Mouse (Mus musculus) c-Kit-positive CD71-positive TER-119-negative erythroid progenitor cells, embryonic 14.5 days (primary cell): ENCODE results near the gene Vps26c.
"Not testable (repeated sequence)": the region's sequence is repeated elsewhere in the genome, so short reads cannot be mapped to it uniquely, and the experiment has no call there.

Source experiments
- DNase-seq: peaks from one replicate; pipeline ENCODE4 v3.0.0-alpha.2; 2013; ENCODE audit warnings: low read depth

Vps26c gene

GRCm38 (mm10) chr16:94545781-94546562 is 19.3 kb upstream of the Vps26c start:
- no peak for DNase-seq

- no peak for DNase-seq
Measured at GRCm38 (mm10) chr16:94544540-94545105, 18.0 kb upstream of the Vps26c start.

DNA sequence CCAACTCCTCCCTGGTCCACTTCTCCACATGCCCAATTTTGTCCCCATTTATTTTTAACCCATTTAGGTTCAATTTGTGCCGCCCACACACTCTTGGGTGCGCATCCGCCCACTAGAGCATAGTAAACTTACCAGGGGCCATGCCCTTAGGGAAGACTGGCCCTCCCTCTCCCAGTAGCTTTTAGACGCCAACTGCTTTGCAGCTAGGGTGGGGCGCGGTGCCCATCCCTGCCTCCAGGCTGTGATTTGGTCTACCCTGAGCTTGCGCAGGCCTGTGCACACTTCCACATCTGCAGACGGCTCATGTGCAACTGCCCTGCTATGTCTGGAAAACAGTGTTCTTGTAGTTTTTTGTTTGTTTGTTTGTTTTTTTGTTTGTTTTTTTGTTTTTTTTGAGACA is 16.3 kb upstream of the Vps26c start:
- DNase-seq, result no peak

DNA sequence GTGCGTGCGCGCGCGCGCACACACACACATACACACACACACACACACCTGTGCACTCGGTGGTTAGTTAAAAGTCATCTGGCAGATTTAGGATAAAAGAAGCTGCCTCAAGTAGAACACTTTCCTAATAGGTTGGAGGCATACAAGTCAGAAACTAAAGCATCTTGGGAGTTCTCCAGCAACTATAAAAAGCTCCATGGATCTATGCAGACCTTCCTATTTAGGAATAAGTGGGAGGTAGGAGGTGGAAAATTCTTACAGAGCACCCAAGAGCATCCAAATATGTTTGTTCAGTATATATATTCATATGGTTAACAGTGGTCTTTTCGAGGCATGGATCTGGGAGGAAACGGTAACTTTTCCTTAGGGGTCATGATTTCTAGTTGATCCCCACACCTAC is 13.5 kb upstream of the Vps26c start:
- DNase-seq, result no peak

DNA sequence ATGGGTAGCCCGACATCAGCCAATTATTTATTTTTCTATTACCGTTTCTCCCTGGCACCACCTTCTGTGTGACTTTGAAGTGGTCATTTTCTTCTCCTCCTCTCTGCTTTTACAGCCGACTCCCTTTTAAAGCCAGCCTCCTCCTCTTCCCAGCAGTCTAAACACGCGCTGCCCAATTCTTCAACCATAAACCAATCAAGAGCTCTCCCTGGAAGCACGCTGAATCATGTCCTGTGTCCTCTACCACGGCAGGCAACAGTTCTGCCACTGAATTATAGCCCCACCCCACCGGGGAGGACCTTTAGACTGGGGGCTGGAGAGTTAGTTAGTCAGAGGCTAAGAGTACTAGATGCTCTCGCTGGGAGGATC is 10.5 kb upstream of the Vps26c start:
- no peak for DNase-seq

GRCm38 (mm10) chr16:94536417-94537158 is 10.0 kb upstream of the Vps26c start:
- no peak for DNase-seq

DNA sequence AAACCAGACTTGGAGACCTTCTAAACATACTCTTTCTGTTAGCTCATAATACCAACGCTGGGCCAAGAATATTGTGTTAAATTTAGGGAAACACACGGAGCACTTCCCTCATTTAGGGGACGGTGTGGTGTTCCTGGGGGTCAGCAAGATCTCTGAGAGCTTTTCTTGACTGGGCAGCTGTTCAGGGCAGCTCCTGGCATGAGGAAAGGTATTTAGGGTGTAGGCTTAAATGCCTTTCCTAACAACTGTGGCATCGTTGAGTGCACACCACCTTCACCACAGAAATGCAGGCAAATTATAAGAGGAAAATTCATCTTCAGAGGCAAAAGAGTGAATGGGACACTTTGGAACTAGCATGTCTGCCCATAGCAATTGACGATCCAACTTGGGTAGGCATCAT is 9.1 kb upstream of the Vps26c start:
- DNase-seq, result no peak

DNA sequence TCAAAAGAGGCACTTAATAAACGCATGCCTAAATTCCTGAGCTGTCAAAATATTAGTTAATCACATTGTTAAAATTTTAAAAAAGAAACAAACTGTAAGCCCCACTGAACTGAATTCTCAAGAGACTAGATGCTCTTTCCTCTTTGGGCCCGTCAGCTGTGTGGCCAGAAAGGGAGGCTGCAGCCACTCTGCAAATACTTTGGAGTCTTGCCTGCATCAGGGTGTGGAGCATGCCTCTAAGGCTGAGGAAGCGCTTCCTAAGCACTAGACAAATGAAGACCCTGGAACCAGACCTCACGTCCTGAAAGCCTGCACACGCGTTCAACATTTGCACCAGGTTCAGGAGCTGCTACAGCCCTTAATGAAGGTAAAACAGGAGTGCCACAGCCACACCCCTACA is 7.0 kb upstream of the Vps26c start:
- DNase-seq, result no peak

GRCm38 (mm10) chr16:94531268-94531667 is 4.6 kb upstream of the Vps26c start:
- DNase-seq, result no peak

DNA sequence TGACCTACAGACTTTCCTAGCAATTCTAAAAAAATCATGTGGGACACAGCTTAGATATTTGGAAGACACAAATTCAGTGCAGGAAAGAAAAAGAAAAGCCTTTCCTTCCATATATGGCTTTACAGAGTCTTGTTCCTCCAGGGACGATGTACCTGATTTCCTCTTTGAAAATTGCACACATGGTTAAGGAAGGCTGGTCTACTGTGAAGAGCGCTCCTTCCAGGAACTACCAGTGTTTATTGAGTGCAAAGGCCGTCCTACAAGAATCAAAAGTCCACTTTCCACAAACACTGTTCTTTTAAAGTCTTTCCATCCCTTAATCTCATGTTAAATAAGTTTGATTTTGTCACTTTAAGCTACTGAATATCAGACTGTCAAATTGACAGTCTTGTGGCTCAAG is 916 bp upstream of the Vps26c start:
- DNase-seq, result no peak

DNA sequence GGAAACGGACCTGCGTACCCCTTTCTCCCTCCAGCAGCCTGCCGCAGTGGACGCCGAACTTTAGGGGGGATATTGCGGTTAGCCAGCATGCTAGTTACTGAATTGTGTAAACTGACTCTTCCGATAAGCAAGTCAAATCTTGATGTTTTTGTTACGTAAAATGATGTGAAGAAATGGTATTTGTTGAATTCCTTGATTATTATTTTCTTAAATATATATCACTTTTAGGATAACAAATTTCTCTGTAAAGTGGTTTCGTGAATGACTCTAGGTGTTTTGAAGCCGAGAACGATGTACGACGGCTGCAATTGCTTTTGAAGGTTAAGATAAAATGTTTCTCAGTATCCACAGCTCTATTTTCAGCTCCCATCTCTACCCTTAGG is 513 bp upstream of the Vps26c start:
- no peak for DNase-seq

DNA sequence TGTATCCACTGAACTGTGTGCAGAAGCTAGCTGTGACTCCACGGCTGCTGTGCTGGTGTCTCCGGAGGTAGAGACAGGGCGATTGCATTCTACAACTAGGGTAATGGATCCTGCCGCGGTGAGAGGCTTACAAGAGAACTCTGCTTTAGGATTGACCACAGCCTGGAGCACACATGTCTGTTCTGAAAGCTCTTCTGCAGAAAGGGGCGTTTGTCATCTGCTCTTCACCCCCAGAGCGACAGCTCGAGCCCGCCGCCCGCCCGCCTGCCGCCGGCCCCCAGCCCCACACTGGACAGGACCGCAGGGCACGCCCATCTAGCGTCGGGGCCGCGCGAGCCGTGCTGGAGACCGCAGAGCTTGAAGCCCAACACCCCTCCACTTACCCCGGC is 681 bp downstream of the Vps26c start:
- DNase-seq, result no peak

- DNase-seq, result no peak
Measured at GRCm38 (mm10) chr16:94524691-94525090, 1.9 kb downstream of the Vps26c start.

- no peak for DNase-seq
Measured at GRCm38 (mm10) chr16:94523594-94524377, 2.8 kb downstream of the Vps26c start.

- no peak for DNase-seq
Measured at GRCm38 (mm10) chr16:94519028-94519427, 7.6 kb downstream of the Vps26c start.

DNA sequence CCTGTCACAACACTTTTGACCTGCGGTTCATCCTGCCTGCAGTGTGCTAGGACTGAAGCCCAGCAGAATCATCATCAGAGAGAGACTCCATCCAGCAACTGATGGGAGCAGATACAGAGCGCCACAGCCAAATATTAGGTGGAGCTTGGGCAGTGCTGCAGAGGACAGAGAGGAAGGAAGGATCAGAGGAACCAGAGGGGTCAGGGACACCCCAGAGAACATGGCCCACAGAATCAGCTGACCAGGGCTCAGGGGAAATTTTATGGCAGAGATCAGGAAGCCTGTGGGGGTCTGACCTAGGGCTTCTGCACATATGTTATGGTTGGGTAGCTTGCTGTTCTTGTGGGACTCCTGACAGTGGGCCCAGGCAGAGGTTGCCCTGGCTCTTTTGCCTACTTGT is 9.0 kb downstream of the Vps26c start:
- no peak for DNase-seq

GRCm38 (mm10) chr16:94509983-94510382 is 16.6 kb downstream of the Vps26c start:
- DNase-seq, result no peak

DNA sequence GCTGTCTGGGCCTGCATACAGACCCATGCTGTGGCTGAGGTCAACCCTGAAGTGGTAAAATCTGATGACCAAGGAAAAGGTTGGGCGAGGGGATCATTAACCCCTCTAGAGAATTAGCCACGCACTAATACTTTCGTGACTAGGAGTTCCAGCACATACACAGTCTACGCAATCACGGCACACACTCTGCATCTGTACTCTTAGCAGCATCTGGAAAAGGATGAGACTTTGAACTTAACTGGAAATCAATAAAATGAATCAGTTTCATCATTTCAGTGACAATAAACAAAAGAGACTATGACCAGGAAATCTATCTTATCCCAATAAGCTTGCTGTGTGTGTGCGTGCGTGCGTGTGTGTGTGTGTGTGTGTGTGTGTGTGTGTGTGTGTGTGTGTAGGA is 17.9 kb downstream of the Vps26c start:
- DNase-seq, result no peak

DNA sequence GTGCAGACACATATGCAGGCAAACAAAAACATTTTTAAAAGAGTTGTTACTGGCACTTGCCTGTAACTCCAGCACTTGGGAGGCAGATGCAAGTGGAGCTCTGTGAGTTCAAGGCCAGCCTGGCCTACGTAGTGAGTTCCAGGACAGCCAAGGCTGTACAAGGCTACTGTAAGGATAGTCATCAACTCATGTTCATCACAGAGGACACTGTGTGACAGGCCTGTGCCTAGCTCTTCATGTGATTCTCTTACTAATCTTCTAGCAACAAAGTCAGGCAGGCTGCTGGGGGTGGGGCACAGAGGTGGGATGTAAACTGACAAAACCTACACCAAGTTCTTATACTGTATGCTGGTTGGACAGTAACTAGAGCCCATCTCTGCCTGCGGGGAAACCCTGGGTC is 19.6 kb downstream of the Vps26c start:
- DNase-seq, result no peak

DNA sequence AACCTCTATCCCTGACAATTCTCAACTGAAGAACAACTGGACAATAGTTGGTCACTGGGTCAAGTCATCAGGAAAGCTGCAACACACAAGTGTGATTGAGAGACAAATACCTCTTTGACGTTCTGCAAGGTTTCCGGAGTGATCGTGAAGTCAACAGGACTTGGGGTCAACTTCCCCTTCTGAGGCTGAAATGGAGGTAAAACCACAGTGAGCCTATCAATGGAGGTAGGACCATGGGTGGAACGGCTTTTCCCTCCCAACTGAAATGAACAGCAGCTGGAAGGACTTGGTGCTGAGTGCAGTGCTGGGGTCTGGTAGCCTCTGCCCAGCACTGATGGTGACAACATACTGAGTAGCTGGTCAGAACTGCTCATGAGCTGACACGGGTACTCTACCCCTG is 22.4 kb downstream of the Vps26c start:
- DNase-seq, result no peak

GRCm38 (mm10) chr16:94497911-94498310 is 28.7 kb downstream of the Vps26c start:
- DNase-seq, result no peak

GRCm38 (mm10) chr16:94497176-94497575 is 29.5 kb downstream of the Vps26c start:
- not testable (repeated sequence) for DNase-seq

DNA sequence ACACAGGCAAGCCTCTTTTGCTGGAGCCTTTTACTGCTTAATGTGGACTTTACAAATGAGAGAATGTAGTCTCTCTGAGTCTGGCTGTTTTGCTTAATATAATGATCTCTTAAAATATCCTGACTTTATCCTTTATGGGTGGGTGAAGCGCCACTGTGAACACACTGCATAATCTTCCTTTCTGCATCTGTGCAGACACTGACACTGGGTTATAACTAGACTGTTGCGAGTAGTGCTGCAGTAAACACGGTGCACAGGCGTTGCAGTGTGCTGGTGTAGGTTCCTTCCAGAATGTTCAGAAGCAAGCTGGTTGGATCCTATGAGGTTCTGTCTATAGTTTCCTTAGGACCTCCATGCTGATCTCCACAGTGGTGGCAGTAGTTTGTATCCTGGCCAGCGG is 37.3 kb downstream of the Vps26c start:
- no peak for DNase-seq
